Mouse (Mus musculus): ENCODE measurements around the gene Pim1.
"Not testable (repeated sequence)": the region's sequence is repeated elsewhere in the genome, so short reads cannot be mapped to it uniquely, and the experiment has no call there.

Pim1 gene

DNA sequence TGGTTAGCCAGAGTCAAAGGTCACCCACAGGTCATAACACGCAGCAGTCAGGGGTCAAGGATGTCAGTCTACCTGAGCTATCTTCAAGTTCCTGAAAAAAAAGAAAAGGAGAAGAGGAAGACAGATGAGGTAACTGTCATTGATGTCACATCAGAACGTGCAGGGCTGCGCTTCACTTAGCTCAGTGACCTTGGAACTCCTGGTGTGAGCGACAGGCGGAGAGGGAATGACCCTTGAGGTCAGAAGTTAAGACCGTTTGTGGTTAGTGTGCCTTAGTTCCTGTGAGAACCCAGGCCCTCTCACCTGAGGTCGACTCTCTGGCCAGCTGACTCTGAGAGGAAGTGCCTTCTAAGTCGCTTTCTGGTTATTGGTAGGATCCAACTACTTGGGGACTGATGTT is 20.1 kb downstream of the Pim1 start:
- H3K4me1 ChIP-seq (replicated peaks; ENCODE audit: low read depth, low read length): peaks cover 62% of the 10 kb centered on the region
- no peaks in the 10 kb centered on the region for H3K9me3 ChIP-seq (ENCODE audit: low read length)
- no peak overlapping the region for H3K4me3 ChIP-seq (replicated peaks; ENCODE audit: low read length)
- H3K36me3 ChIP-seq (ENCODE audit: insufficient read depth, low read length): no peaks in the 10 kb centered on the region
- no peak for TF ChIP-seq NANOG (IDR thresholded peaks at IDR 0.05; ENCODE audit: borderline replicate concordance, low read length)
- TF ChIP-seq CTCF (conservative IDR thresholded peaks at IDR 0.05; ENCODE audit: low read length): no peak
- no peak for TF ChIP-seq POU5F1 (IDR thresholded peaks at IDR 0.05; ENCODE audit: borderline replicate concordance, low read length)
- H3K27me3 ChIP-seq (ENCODE audit: insufficient read depth, low read length): 0 out of 2 replicates have a peak, but pooled peaks cover 3% of the 10 kb centered on the region

GRCm38 (mm10) chr17:29513044-29513730 is 22.6 kb downstream of the Pim1 start:
- Histone ChIP-seq H3K36me3 (ENCODE audit: insufficient read depth, low read length) (no peaks in the 10 kb centered on the region), H3K27me3 (ENCODE audit: insufficient read depth, low read length) (0 out of 2 replicates have a peak, but pooled peaks cover 3% of the 10 kb centered on the region), H3K4me3 (replicated peaks; ENCODE audit: low read length) (no peak overlapping the region), H3K4me1 (replicated peaks; ENCODE audit: low read depth, low read length) (peaks cover 66% of the 10 kb centered on the region), H3K9me3 (ENCODE audit: low read length) (no peaks in the 10 kb centered on the region)
- TF ChIP-seq POU5F1 (IDR thresholded peaks at IDR 0.05; ENCODE audit: borderline replicate concordance, low read length) (no peak), NANOG (IDR thresholded peaks at IDR 0.05; ENCODE audit: borderline replicate concordance, low read length) (no peak), CTCF (conservative IDR thresholded peaks at IDR 0.05; ENCODE audit: low read length) (peak; percentile 60)

GRCm38 (mm10) chr17:29514435-29514834 is 23.9 kb downstream of the Pim1 start:
- no peaks in the 10 kb centered on the region for H3K9me3 ChIP-seq (ENCODE audit: low read length)
- H3K4me3 ChIP-seq (replicated peaks; ENCODE audit: low read length): no peak overlapping the region
- no peaks in the 10 kb centered on the region for H3K36me3 ChIP-seq (ENCODE audit: insufficient read depth, low read length)
- 0 out of 2 replicates have a peak, but pooled peaks cover 3% of the 10 kb centered on the region for H3K27me3 ChIP-seq (ENCODE audit: insufficient read depth, low read length)
- TF ChIP-seq CTCF (conservative IDR thresholded peaks at IDR 0.05; ENCODE audit: low read length): peak; percentile 99
- no peak for TF ChIP-seq POU5F1 (IDR thresholded peaks at IDR 0.05; ENCODE audit: borderline replicate concordance, low read length)
- H3K4me1 ChIP-seq (replicated peaks; ENCODE audit: low read depth, low read length): peaks cover 65% of the 10 kb centered on the region

- not testable (repeated sequence) for H3K36me3 ChIP-seq (ENCODE audit: insufficient read depth, low read length); H3K27me3 ChIP-seq (ENCODE audit: insufficient read depth, low read length)
- Histone ChIP-seq H3K4me3 (replicated peaks; ENCODE audit: low read length) (peak overlapping the region; percentile 65), H3K9me3 (ENCODE audit: low read length) (peaks cover 19% of the 10 kb centered on the region), H3K4me1 (replicated peaks; ENCODE audit: low read depth, low read length) (peaks cover 42% of the 10 kb centered on the region)
These were observed 28.1 kb downstream of the Pim1 start for GRCm38 (mm10) chr17:29518665-29519064.

- Histone ChIP-seq H3K4me1 (replicated peaks; ENCODE audit: low read depth, low read length) (peaks cover 34% of the 10 kb centered on the region), H3K36me3 (ENCODE audit: insufficient read depth, low read length) (no peaks in the 10 kb centered on the region), H3K9me3 (ENCODE audit: low read length) (peaks cover 28% of the 10 kb centered on the region), H3K4me3 (replicated peaks; ENCODE audit: low read length) (peak overlapping the region; percentile 65), H3K27me3 (ENCODE audit: insufficient read depth, low read length) (no peaks in the 10 kb centered on the region)
- no peak for TF ChIP-seq NANOG (IDR thresholded peaks at IDR 0.05; ENCODE audit: borderline replicate concordance, low read length)
- no peak for TF ChIP-seq CTCF (conservative IDR thresholded peaks at IDR 0.05; ENCODE audit: low read length)
- TF ChIP-seq POU5F1 (IDR thresholded peaks at IDR 0.05; ENCODE audit: borderline replicate concordance, low read length): no peak
These were observed 29.2 kb downstream of the Pim1 start for GRCm38 (mm10) chr17:29519731-29520130.

- TF ChIP-seq CTCF (conservative IDR thresholded peaks at IDR 0.05; ENCODE audit: low read length) (peak; percentile 43), NANOG (IDR thresholded peaks at IDR 0.05; ENCODE audit: borderline replicate concordance, low read length) (no peak), POU5F1 (IDR thresholded peaks at IDR 0.05; ENCODE audit: borderline replicate concordance, low read length) (no peak)
- Histone ChIP-seq H3K27me3 (ENCODE audit: insufficient read depth, low read length) (no peaks in the 10 kb centered on the region), H3K4me3 (replicated peaks; ENCODE audit: low read length) (no peak overlapping the region), H3K9me3 (ENCODE audit: low read length) (peaks cover 32% of the 10 kb centered on the region), H3K4me1 (replicated peaks; ENCODE audit: low read depth, low read length) (peaks cover 28% of the 10 kb centered on the region), H3K36me3 (ENCODE audit: insufficient read depth, low read length) (no peaks in the 10 kb centered on the region)
These were observed 35.1 kb downstream of the Pim1 start for GRCm38 (mm10) chr17:29525613-29526012.

DNA sequence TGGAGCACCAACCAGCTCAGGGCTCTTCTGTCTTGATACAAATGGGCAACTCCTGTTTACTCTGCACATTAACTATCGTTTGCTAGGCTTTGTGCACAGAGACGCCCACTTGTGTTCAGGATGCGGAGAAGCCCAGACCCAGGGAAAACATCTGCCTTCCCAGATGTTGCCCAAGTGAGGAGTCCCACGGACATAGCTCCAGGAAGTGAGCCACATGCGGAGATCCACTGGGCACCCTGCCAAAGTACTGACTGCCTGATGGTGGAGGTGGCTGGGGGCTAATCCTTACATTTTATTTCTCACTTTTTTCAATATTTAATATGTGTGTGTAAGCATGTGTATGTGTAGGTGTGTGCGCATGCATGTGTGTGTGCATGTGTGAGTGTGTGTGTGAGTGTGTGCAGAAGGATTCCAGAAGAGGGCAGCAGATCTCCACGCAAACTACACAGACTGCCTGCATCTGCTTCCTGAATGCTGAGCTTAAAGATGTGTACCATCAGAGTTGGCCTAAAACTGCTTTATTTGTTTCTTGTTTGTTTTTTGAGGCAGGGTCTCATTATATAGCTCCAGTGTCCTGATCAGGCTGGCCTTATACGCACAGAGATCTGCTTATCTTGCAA is 38.1 kb downstream of the Pim1 start:
- Histone ChIP-seq H3K27me3 (ENCODE audit: insufficient read depth, low read length) (no peaks in the 10 kb centered on the region), H3K36me3 (ENCODE audit: insufficient read depth, low read length) (no peaks in the 10 kb centered on the region), H3K9me3 (ENCODE audit: low read length) (peaks cover 19% of the 10 kb centered on the region), H3K4me3 (replicated peaks; ENCODE audit: low read length) (no peak overlapping the region), H3K4me1 (replicated peaks; ENCODE audit: low read depth, low read length) (peaks cover 54% of the 10 kb centered on the region)
- TF ChIP-seq POU5F1 (IDR thresholded peaks at IDR 0.05; ENCODE audit: borderline replicate concordance, low read length) (no peak), CTCF (conservative IDR thresholded peaks at IDR 0.05; ENCODE audit: low read length) (peak; percentile 32)

- Histone ChIP-seq H3K27me3 (ENCODE audit: insufficient read depth, low read length) (no peaks in the 10 kb centered on the region), H3K9me3 (ENCODE audit: low read length) (peaks cover 10% of the 10 kb centered on the region), H3K4me3 (replicated peaks; ENCODE audit: low read length) (no peak overlapping the region), H3K4me1 (replicated peaks; ENCODE audit: low read depth, low read length) (peaks cover 58% of the 10 kb centered on the region), H3K36me3 (ENCODE audit: insufficient read depth, low read length) (no peaks in the 10 kb centered on the region)
- TF ChIP-seq CTCF (conservative IDR thresholded peaks at IDR 0.05; ENCODE audit: low read length) (no peak), POU5F1 (IDR thresholded peaks at IDR 0.05; ENCODE audit: borderline replicate concordance, low read length) (no peak), NANOG (IDR thresholded peaks at IDR 0.05; ENCODE audit: borderline replicate concordance, low read length) (no peak)
These were observed 40.0 kb downstream of the Pim1 start for GRCm38 (mm10) chr17:29530508-29530907.

DNA sequence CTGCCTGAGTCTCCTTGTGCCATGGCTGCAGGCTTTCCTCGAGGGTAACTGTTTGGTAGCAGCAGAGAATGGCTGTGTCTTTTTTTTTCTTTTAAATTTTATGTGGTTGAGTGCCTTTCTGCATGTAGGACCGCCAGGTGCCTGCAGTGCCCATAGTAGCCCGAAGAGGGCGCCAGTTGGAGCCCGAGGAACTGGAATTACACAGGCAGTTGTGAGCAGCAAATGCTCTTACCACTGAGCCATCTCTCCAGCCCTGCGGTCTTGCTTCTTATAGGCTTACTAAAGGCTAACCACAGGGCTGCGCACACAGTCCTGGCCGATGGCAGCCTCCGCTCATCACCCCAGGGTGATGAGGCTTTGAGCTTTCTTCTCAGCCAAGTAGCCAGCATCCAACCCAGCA is 40.7 kb downstream of the Pim1 start:
- Histone ChIP-seq H3K9me3 (ENCODE audit: low read length) (peaks cover 5% of the 10 kb centered on the region; the same call in 1 of the 2 replicates), H3K4me3 (replicated peaks; ENCODE audit: low read length) (0 out of 2 replicates have a peak overlapping the region, but pooled peaks have one; percentile 17), H3K27me3 (ENCODE audit: insufficient read depth, low read length) (no peaks in the 10 kb centered on the region), H3K4me1 (replicated peaks; ENCODE audit: low read depth, low read length) (peaks cover 58% of the 10 kb centered on the region), H3K36me3 (ENCODE audit: insufficient read depth, low read length) (no peaks in the 10 kb centered on the region)
- TF ChIP-seq NANOG (IDR thresholded peaks at IDR 0.05; ENCODE audit: borderline replicate concordance, low read length) (no peak), POU5F1 (IDR thresholded peaks at IDR 0.05; ENCODE audit: borderline replicate concordance, low read length) (no peak), CTCF (conservative IDR thresholded peaks at IDR 0.05; ENCODE audit: low read length) (peak; percentile 97)

All from E14TG2a.4 (cell line).